In genomic region chr7:90409934-90410333, GRCm38 (mm10) we compare ENCODE assay signal across 9 mouse cellular contexts. TPM values are rescaled to one million over a fixed set of nuclear protein-coding genes. Genes with fewer than 3 reads are reported as not detected.
A peak's percentile ranks its signal among the peaks of the same experiment; 100 is the strongest.
DNase-seq lines count a peak whose midpoint lies in the region; ATAC-seq lines count a peak whose summit lies in the region.
"Had no signal": no experiment of that assay in that cellular context is flagged by ENCODE, and none has a peak within 500 bp of the region (broad histone marks: within the 10 kb centered on the region; RNA-seq: fewer than 3 reads in every experiment).

No protein-coding gene starts in this region.

- 57% methylated on average over 3 of the region's 3 CpGs for WGBS in embryonic facial prominence, embryonic 10.5 days

- DNase-seq in gastrocnemius, adult 18-20 months (ENCODE audit: low spot score): peak; percentile 67
- DNase-seq in gastrocnemius, postnatal 25 days: no peak
- DNase-seq in A20 (ENCODE audit: low read depth, low spot score): peak; percentile 66
- peak; percentile 61 for DNase-seq in adrenal gland, postnatal 25 days
- DNase-seq in embryonic facial prominence, embryonic 10.5 days (ENCODE audit: low spot score): peak; percentile 59
- peak; percentile 58 to 77 for DNase-seq in kidney, postnatal 25 days
- DNase-seq in spleen, postnatal 10 days (ENCODE audit: low spot score in 2 of 2): peak; percentile 35 to 73

- no peaks in the 10 kb centered on the region for H3K9me3 ChIP-seq in embryonic facial prominence, embryonic 10.5 days
- H3K9me3 ChIP-seq: limb, embryonic 12.5 days had no signal

- no peak overlapping the region for H3K27ac ChIP-seq in embryonic facial prominence, embryonic 10.5 days (replicated peaks)
- H3K27ac ChIP-seq: limb, embryonic 12.5 days had no signal

- no peaks in the 10 kb centered on the region for H3K4me1 ChIP-seq in embryonic facial prominence, embryonic 10.5 days
- H3K4me1 ChIP-seq: limb, embryonic 12.5 days had no signal

- no peak overlapping the region for H3K4me3 ChIP-seq in embryonic facial prominence, embryonic 10.5 days
- H3K4me3 ChIP-seq: limb, embryonic 12.5 days had no signal

- no peaks in the 10 kb centered on the region for H3K36me3 ChIP-seq in embryonic facial prominence, embryonic 10.5 days (replicated peaks)
- H3K36me3 ChIP-seq: limb, embryonic 12.5 days had no signal

- ATAC-seq in megakaryocyte, adult 5-6 weeks (ENCODE audit: poor library complexity, severe bottlenecking): peak; percentile 79

- H3K27me3 ChIP-seq in embryonic facial prominence, embryonic 10.5 days (replicated peaks; ENCODE audit: low read depth, poor library complexity, severe bottlenecking): no peaks in the 10 kb centered on the region
- H3K27me3 ChIP-seq: limb, embryonic 12.5 days had no signal

RNA-seq across cellular contexts. Expression of gene Ccdc89, which starts 16.4 kb away (rescaled TPM):
- under 1 TPM; 0.09 to 0.11 TPM for total RNA-seq in gastrocnemius, adult 18-20 months (2021)
- under 1 TPM in 1 of 2 experiments, not detected in 1; 0.13 TPM for total RNA-seq in gastrocnemius, postnatal 25 days (2021)
- total RNA-seq in adrenal gland, postnatal 25 days (2021): 0.57 and 1.1 TPM in 2 replicates
- 1.9 and 3.0 TPM in 2 replicates for polyA plus RNA-seq in embryonic facial prominence, embryonic 10.5 days (2016; fragmentation: Nextera tagmentation; extraction: Ambion mirVana)
- not detected in 2 replicates for total RNA-seq in megakaryocyte, adult 5-6 weeks (2015)
- not detected in 2 replicates for total RNA-seq in megakaryocyte, adult 5-6 weeks (2017)

RNA-seq across cellular contexts. Expression of gene Crebzf, which starts 32.6 kb away (rescaled TPM):
- 10 to 100 TPM; 12.5 to 13.6 TPM for total RNA-seq in gastrocnemius, adult 18-20 months (2021)
- 10 to 100 TPM; 12.8 to 15.0 TPM for total RNA-seq in gastrocnemius, postnatal 25 days (2021)
- 91.1 and 91.6 TPM in 2 replicates for total RNA-seq in adrenal gland, postnatal 25 days (2021)
- polyA plus RNA-seq in embryonic facial prominence, embryonic 10.5 days (2016; fragmentation: Nextera tagmentation; extraction: Ambion mirVana): 26.2 and 27.1 TPM in 2 replicates
- 74.9 and 89.1 TPM in 2 replicates for total RNA-seq in megakaryocyte, adult 5-6 weeks (2015)
- 47.2 and 52.6 TPM in 2 replicates for total RNA-seq in megakaryocyte, adult 5-6 weeks (2017)

RNA-seq across cellular contexts. Expression of gene Tmem126a, which starts 47.1 kb away (rescaled TPM):
- 100 to 1,000 TPM; 104 to 105 TPM for total RNA-seq in gastrocnemius, adult 18-20 months (2021)
- total RNA-seq in gastrocnemius, postnatal 25 days (2021): 10 to 100 TPM; 90.6 to 97.2 TPM
- total RNA-seq in adrenal gland, postnatal 25 days (2021): 52.9 and 53.1 TPM in 2 replicates
- polyA plus RNA-seq in embryonic facial prominence, embryonic 10.5 days (2016; fragmentation: Nextera tagmentation; extraction: Ambion mirVana): 119 and 120 TPM in 2 replicates
- total RNA-seq in megakaryocyte, adult 5-6 weeks (2015): 59.0 and 64.5 TPM in 2 replicates
- total RNA-seq in megakaryocyte, adult 5-6 weeks (2017): 20.7 and 31.2 TPM in 2 replicates
